In genomic region chr7:67732276-67732675, GRCm38 (mm10) we compare ENCODE assay signal across 27 mouse cellular contexts. TPM values are rescaled to one million over a fixed set of nuclear protein-coding genes. Genes with fewer than 3 reads are reported as not detected.
DNase-seq lines count a peak whose midpoint lies in the region; ATAC-seq and TF ChIP-seq lines count a peak whose summit lies in the region.
"Had no signal": no experiment of that assay in that cellular context is flagged by ENCODE, and none has a peak within 500 bp of the region (broad histone marks: within the 10 kb centered on the region; RNA-seq: fewer than 3 reads in every experiment).

No protein-coding gene starts in this region.

- H3K4me3 ChIP-seq in heart, embryonic 14.5 days (ENCODE audit: control insufficient read depth in 1 of 2, insufficient read depth in 1 of 2, low read depth in 1 of 2, low read length in 2 of 2) = no peak overlapping the region
- H3K4me3 ChIP-seq in kidney, postnatal 0 days (replicated peaks; ENCODE audit: low read depth, low read length) = no peak overlapping the region
- no peak overlapping the region for H3K4me3 ChIP-seq in kidney, embryonic 14.5 days (ENCODE audit: low read length)
- H3K4me3 ChIP-seq: embryonic facial prominence, embryonic 12.5 days; embryonic facial prominence, embryonic 15.5 days; gastrocnemius, adult 2 months; hindbrain, embryonic 10.5 days; hindbrain, embryonic 13.5 days; intestine, embryonic 15.5 days had no signal

- DNase-seq in heart, adult 11 months = peak; percentile 72
- no peak for DNase-seq in heart, postnatal 36 days
- DNase-seq in heart, postnatal 10 days = no peak
- DNase-seq in kidney, postnatal 0 days (ENCODE audit: low spot score) = peak; percentile 24
- peak; percentile 73 for DNase-seq in A20 (ENCODE audit: low read depth, low spot score)
- DNase-seq: adrenal gland, postnatal 10 days; B cell, adult 2 months; cerebellum, adult 11 months; cerebellum, adult 2 months; cerebellum, adult 9-11 months; cerebellum, postnatal 25 days; forebrain, postnatal 0 days; gastrocnemius, adult 2 months; gastrocnemius, postnatal 14 days; heart, adult 18-20 months had no signal

- no peaks in the 10 kb centered on the region for H3K9me3 ChIP-seq in heart, embryonic 14.5 days (ENCODE audit: control insufficient read depth, low read length)
- no peaks in the 10 kb centered on the region for H3K9me3 ChIP-seq in kidney, postnatal 0 days (replicated peaks; ENCODE audit: low read length)
- no peaks in the 10 kb centered on the region for H3K9me3 ChIP-seq in kidney, embryonic 14.5 days (ENCODE audit: control insufficient read depth, low read length)
- H3K9me3 ChIP-seq: embryonic facial prominence, embryonic 12.5 days; embryonic facial prominence, embryonic 15.5 days; hindbrain, embryonic 10.5 days; hindbrain, embryonic 13.5 days; intestine, embryonic 15.5 days had no signal

- H3K27me3 ChIP-seq in heart, embryonic 14.5 days (ENCODE audit: control insufficient read depth, insufficient read depth, low read length) = no peaks in the 10 kb centered on the region
- no peaks in the 10 kb centered on the region for H3K27me3 ChIP-seq in kidney, postnatal 0 days (ENCODE audit: insufficient read depth, low read length)
- H3K27me3 ChIP-seq in kidney, embryonic 14.5 days (ENCODE audit: control insufficient read depth, insufficient read depth, low read length) = no peaks in the 10 kb centered on the region
- H3K27me3 ChIP-seq: embryonic facial prominence, embryonic 12.5 days; embryonic facial prominence, embryonic 15.5 days; hindbrain, embryonic 13.5 days; intestine, embryonic 15.5 days; Patski had no signal

- peaks cover 28 to 33% of the 10 kb centered on the region in 2 experiments for H3K4me1 ChIP-seq in heart, embryonic 14.5 days (ENCODE audit: control insufficient read depth in 2 of 2, insufficient read depth in 2 of 2, low read length in 2 of 2)
- H3K4me1 ChIP-seq in kidney, postnatal 0 days (replicated peaks; ENCODE audit: insufficient read depth, low read length) = no peaks in the 10 kb centered on the region; the same call in 1 of the 2 replicates
- H3K4me1 ChIP-seq in kidney, embryonic 14.5 days (ENCODE audit: control insufficient read depth, insufficient read depth, low read length) = peaks cover 17% of the 10 kb centered on the region; the same call in 1 of the 2 replicates
- H3K4me1 ChIP-seq: embryonic facial prominence, embryonic 15.5 days; intestine, embryonic 15.5 days had no signal

- H3K36me3 ChIP-seq in heart, embryonic 14.5 days (ENCODE audit: control insufficient read depth, insufficient read depth, low read length) = peaks cover 18% of the 10 kb centered on the region; the same call in 1 of the 2 replicates
- H3K36me3 ChIP-seq in kidney, postnatal 0 days (ENCODE audit: insufficient read depth, low read length) = peaks cover 10% of the 10 kb centered on the region; the same call in 1 of the 2 replicates
- peaks cover 6% of the 10 kb centered on the region for H3K36me3 ChIP-seq in kidney, embryonic 14.5 days (ENCODE audit: control insufficient read depth, insufficient read depth, low read length)
- H3K36me3 ChIP-seq: G1E; intestine, embryonic 15.5 days had no signal

- intact Hi-C loops in heart, postnatal 36 days (cut with DNase I) = no loop called here
- intact Hi-C loops in heart, postnatal 10 days (cut with DNase I) = no loop called here

- H3K4me2 ChIP-seq in heart, embryonic 14.5 days (ENCODE audit: low read length) = 0 out of 2 replicates have a peak overlapping the region, but pooled peaks have one; percentile 24
- no peak overlapping the region for H3K4me2 ChIP-seq in kidney, postnatal 0 days (ENCODE audit: low read length)
- H3K4me2 ChIP-seq in kidney, embryonic 14.5 days (replicated peaks; ENCODE audit: low read depth, low read length) = no peak overlapping the region
- H3K4me2 ChIP-seq: embryonic facial prominence, embryonic 12.5 days; embryonic facial prominence, embryonic 15.5 days; hindbrain, embryonic 13.5 days; intestine, embryonic 15.5 days had no signal

- no peak for ATAC-seq in heart, embryonic 14.5 days (ENCODE audit: insufficient number of reproducible peaks, insufficient read depth, low FRiP score, low read depth)
- ATAC-seq in kidney, postnatal 0 days (replicated peaks; ENCODE audit: low FRiP score, low read depth) = no peak
- ATAC-seq in kidney, embryonic 14.5 days (ENCODE audit: low FRiP score, low TSS enrichment) = no peak
- ATAC-seq: forebrain, embryonic 14.5 days; forebrain, postnatal 0 days; hindbrain, embryonic 16.5 days; intestine, embryonic 15.5 days; Patski had no signal

- H3K27ac ChIP-seq in heart, embryonic 14.5 days (replicated peaks in 1 of 2; ENCODE audit: control insufficient read depth in 1 of 2, insufficient read depth in 1 of 2, low read depth in 2 of 2, low read length in 2 of 2) = peak overlapping the region in 1 of 2 experiments; percentile 37; a peak in 2 of 4 replicates
- no peak overlapping the region for H3K27ac ChIP-seq in kidney, postnatal 0 days
- no peak overlapping the region for H3K27ac ChIP-seq in kidney, embryonic 14.5 days (ENCODE audit: low read depth, low read length)
- H3K27ac ChIP-seq: embryonic facial prominence, embryonic 12.5 days; embryonic facial prominence, embryonic 15.5 days; gastrocnemius, adult 2 months; hindbrain, embryonic 10.5 days; hindbrain, embryonic 13.5 days; intestine, embryonic 15.5 days had no signal

- WGBS in heart, embryonic 14.5 days = 40% methylated on average over 4 of the region's 4 CpGs
- 48% methylated on average over 4 of the region's 4 CpGs for WGBS in kidney, postnatal 0 days
- WGBS in kidney, embryonic 14.5 days = 56% methylated on average over 4 of the region's 4 CpGs

- no peak for TF ChIP-seq CTCF in kidney, postnatal 0 days (IDR thresholded peaks at IDR 0.05; ENCODE audit: low read depth)

- no peak overlapping the region for H3K9ac ChIP-seq in heart, embryonic 14.5 days (ENCODE audit: low read length)
- H3K9ac ChIP-seq in kidney, postnatal 0 days (ENCODE audit: low read depth, low read length) = no peak overlapping the region
- no peak overlapping the region for H3K9ac ChIP-seq in kidney, embryonic 14.5 days (ENCODE audit: low read depth, low read length)
- H3K9ac ChIP-seq: embryonic facial prominence, embryonic 12.5 days; embryonic facial prominence, embryonic 15.5 days; forebrain, postnatal 0 days; hindbrain, embryonic 13.5 days; intestine, embryonic 15.5 days had no signal

RNA-seq across cellular contexts. Expression of gene Synm, which starts 27.3 kb away (rescaled TPM):
- total RNA-seq in heart, postnatal 36 days (2021) = 1 to 10 TPM; 8.9 to 9.7 TPM
- polyA plus RNA-seq in heart, embryonic 14.5 days (2014; fragmentation: Nextera tagmentation; extraction: Ambion mirVana) = 2.3 and 2.5 TPM in 2 replicates
- total RNA-seq in heart, postnatal 10 days (2021) = 1 to 10 TPM; 4.8 to 5.1 TPM
- polyA plus RNA-seq in kidney, postnatal 0 days (2015; fragmentation: Nextera tagmentation; extraction: Ambion mirVana) = 0.60 and 1.2 TPM in 2 replicates
- polyA plus RNA-seq in kidney, embryonic 14.5 days (2014; fragmentation: Nextera tagmentation; extraction: Ambion mirVana) = 0.70 and 1.3 TPM in 2 replicates
- total RNA-seq: CH12.LX had no signal
- polyA plus RNA-seq: G1E had no signal

Comparison
In these comparisons a context has a peak if more than half of its experiments do, and no peak if none do; other contexts are left out.
1. DNase-seq: peak in heart, adult 11 months (single experiment), kidney, postnatal 0 days (single experiment) and A20 (single experiment); none in heart, postnatal 36 days (0 of 2) and heart, postnatal 10 days (0 of 2).